Mouse (Mus musculus): ENCODE results near the gene Trap1.

DNA sequence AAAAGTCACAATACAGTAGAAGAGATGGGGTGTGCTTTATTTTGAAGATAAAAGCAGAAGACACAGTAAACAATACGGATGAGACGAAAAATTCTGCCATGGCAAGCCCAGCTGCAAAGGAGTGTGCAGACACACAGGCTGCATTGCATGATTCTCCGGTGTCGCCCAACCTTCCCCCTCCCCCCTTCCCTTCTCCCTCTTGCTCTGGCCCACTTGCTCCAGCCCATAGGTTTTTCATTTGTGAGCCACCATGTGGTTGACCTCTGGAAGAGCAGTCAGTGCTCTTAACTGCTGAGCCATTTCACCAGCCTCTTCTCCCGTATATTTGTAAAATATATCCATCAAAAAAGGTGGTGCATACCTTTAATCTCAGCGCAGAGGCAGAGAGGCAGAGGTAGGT lies 3.3 kb downstream of the Trap1 start:
- TF ChIP-seq ZC3H11A (IDR thresholded peaks at IDR 0.05; ENCODE audit: borderline replicate concordance, low read depth, low read length), result no peak
- no peak for TF ChIP-seq HCFC1 (IDR thresholded peaks at IDR 0.05; ENCODE audit: borderline replicate concordance, insufficient read depth, low read length)
- TF ChIP-seq MAFK (IDR thresholded peaks at IDR 0.05; ENCODE audit: insufficient read depth, low read depth, low read length), result no peak

All from ES-E14 (cell line).